Mouse (Mus musculus): Measurements from ENCODE around the gene Hc.

DNA sequence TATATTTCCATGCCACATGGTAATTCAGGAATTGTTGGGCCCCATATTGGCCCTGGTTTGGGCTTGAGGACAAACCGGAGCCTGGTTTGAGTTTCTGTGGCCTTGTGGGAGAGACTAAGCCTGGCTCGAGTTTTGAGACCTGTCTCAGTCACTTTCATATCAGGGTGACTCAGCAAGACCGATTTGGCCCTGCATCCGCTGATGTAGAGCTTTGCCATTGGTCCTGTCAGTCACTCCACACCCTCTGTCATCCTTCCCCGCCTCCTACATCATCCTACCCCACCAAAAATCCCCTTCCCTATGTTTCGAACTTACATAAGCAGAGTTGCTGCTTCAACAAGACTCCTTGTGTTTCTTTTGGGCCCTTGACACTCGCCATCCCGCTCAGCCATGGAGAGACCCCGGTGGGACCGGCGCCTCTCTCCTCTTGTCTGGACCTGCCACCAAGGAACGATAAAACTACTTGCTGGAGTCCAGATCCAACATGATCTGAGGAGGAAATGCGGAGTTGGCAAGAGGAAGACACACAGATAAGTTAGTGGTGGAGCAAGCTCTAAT, 5.4 kb upstream of the Hc start:
- TF ChIP-seq CTCF (IDR thresholded peaks at IDR 0.05; ENCODE audit: borderline replicate concordance, insufficient read depth, low read length) (no peak), POLR2A (IDR thresholded peaks at IDR 0.05; ENCODE audit: low read depth, low read length) (no peak)

Measured in embryonic fibroblast, embryonic 13.5 days (primary cell).